Mouse (Mus musculus): ENCODE data around the gene Gal.

DNA sequence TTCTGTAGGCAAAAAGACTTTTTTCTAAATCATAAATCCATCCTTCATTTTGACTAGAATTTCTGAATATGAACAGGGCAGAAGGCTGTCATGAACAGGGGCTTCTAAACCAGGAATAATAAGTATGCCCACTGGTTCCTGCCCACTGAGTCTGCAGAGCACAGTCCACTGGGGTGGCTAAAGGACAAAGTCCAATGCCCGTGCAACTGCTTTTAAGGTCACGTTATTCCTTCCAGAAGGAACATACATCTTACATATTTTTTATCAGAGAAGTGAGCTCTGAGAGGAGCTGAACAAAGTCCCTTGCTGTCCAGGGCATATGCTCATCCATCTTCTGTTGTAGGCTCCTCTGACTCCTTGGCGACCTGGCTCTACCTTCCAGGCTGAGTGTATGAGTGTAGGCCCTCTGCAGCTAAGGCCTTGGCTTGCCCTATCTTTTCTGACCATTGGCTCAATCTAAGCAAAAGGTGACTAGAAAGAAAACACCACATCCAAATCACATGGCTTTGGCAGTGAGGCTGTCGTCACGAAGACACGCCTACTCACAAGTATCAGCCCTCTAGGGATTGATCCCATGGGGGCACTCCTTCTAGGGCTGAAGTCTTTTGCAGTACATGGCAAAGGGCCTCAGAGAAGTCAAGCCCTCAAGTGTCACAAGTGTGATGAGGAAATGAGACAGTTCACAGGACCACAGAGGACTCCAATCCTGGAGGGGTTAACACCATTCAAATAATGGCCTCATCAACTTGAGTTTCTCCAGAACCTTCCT, 44.2 kb upstream of the Gal start:
- TF ChIP-seq CTCF (IDR thresholded peaks at IDR 0.05; ENCODE audit: borderline replicate concordance, extremely low read depth, insufficient read depth, insufficient read length) (no peak), POLR2A (IDR thresholded peaks at IDR 0.05; ENCODE audit: borderline replicate concordance, extremely low read depth, insufficient read depth, insufficient read length, poor library complexity, severe bottlenecking) (no peak)
